Mouse (Mus musculus) liver, adult 2 months (tissue): Measurements from ENCODE around the gene Gck. TPM values are rescaled to one million over a fixed set of nuclear protein-coding genes. Genes with fewer than 3 reads are reported as not detected.

Experiments
- DNase-seq: peaks from one replicate; pipeline ENCODE4 v3.0.0-alpha.2; 2011; ENCODE audit warnings: low read depth, low spot score; ENCODE audit errors: extremely low read depth
- H3K27ac ChIP-seq: fragments of 200-500 bp; replicated peaks from 2 replicates; pipeline ENCODE4 v1.5.1; 2012; ENCODE audit warnings: low read depth, mild to moderate bottlenecking, control low read depth, inconsistent platforms, low read length; ENCODE audit not compliant: insufficient read depth
- H3K27me3 ChIP-seq: fragments of 200-500 bp; 2 replicates; pipeline ENCODE4 v1.6.1; 2012; ENCODE audit warnings: mild to moderate bottlenecking, moderate library complexity, low read length, inconsistent platforms; ENCODE audit not compliant: control insufficient read depth, insufficient read depth
- H3K36me3 ChIP-seq: fragments of 200-500 bp; 2 replicates; pipeline ENCODE4 v1.6.1; 2012; ENCODE audit warnings: low read length, inconsistent platforms; ENCODE audit not compliant: control insufficient read depth, insufficient read depth
- H3K4me1 ChIP-seq: fragments of 200-500 bp; 2 replicates; pipeline ENCODE4 v1.6.1; 2011; ENCODE audit warnings: low read length; ENCODE audit not compliant: control insufficient read depth, insufficient read depth
- H3K4me3 ChIP-seq: fragments of 200-500 bp; 2 replicates; pipeline ENCODE4 v1.5.1; 2011; ENCODE audit warnings: low read depth, mild to moderate bottlenecking, control low read depth, low read length, moderate library complexity; ENCODE audit not compliant: insufficient read depth
- H3K79me2 ChIP-seq: fragments of 200-500 bp; 2 replicates; pipeline ENCODE4 v1.6.1; 2012; ENCODE audit warnings: inconsistent platforms, mild to moderate bottlenecking, low read length, moderate library complexity; ENCODE audit not compliant: control insufficient read depth, insufficient read depth
- H3K9ac ChIP-seq: fragments of 200-500 bp; 2 replicates; pipeline ENCODE4 v1.6.1; 2012; ENCODE audit warnings: low read depth, mild to moderate bottlenecking, control low read depth, inconsistent platforms, low read length
- CTCF ChIP-seq: fragments of 200-500 bp; IDR thresholded peaks from 2 replicates; pipeline ENCODE4 v1.5.1; 2011; ENCODE audit warnings: low read depth, low read length, control low read depth
- POLR2A ChIP-seq: fragments of 200-500 bp; IDR thresholded peaks from 2 replicates; pipeline ENCODE4 v1.6.1; 2011; ENCODE audit warnings: low read length, control low read depth; ENCODE audit not compliant: insufficient read depth; ENCODE audit errors: extremely low read depth
- WGBS: fragments of 180-500 bp; shearing (Covaris S2); methylation state at CpG from one replicate; pipeline ENCODE4 v1.1.7; 2018; 5-methylcytosine and 5-hydroxymethylcytosine counted together
- polyA plus RNA-seq: library from polyadenylated mRNA; depleted of rRNA; stranded (reverse); fragments of >200 nt; gene quantifications from 2 replicates; pipeline ENCODE4 v1.2.3, GENCODE M21; 2012
- total RNA-seq: library from RNA; depleted of rRNA; stranded (reverse); fragments of >200 nt; gene quantifications from 2 replicates; pipeline ENCODE4 v1.2.3, GENCODE M21; 2014

The Gck gene
- total and polyA plus RNA-seq, 2 experiments: 69.5 to 112 TPM

GRCm38 (mm10) chr11:5914940-5915339 lies 34.9 kb downstream of the Gck start:
- TF ChIP-seq CTCF (no peak), POLR2A (peak; percentile 93)
- Histone ChIP-seq H3K4me1 (peaks cover 42% of the 10 kb centered on the region), H3K36me3 (peaks cover 11% of the 10 kb centered on the region; the same call in 1 of the 2 replicates), H3K4me3 (peak overlapping the region; percentile 58), H3K27me3 (no peaks in the 10 kb centered on the region), H3K9ac (peak overlapping the region; percentile 81), H3K79me2 (peaks cover 24% of the 10 kb centered on the region; the same call in 1 of the 2 replicates), H3K27ac (peak overlapping the region; percentile 97)
- WGBS: 14% methylated on average over 5 of the region's 5 CpGs
- peak; percentile 98 for DNase-seq

GRCm38 (mm10) chr11:5913936-5914335 lies 35.9 kb downstream of the Gck start:
- Histone ChIP-seq H3K4me1 (peaks cover 42% of the 10 kb centered on the region), H3K79me2 (peaks cover 24% of the 10 kb centered on the region; the same call in 1 of the 2 replicates), H3K4me3 (peak overlapping the region; percentile 58), H3K9ac (peak overlapping the region; percentile 81), H3K27me3 (no peaks in the 10 kb centered on the region), H3K27ac (peak overlapping the region; percentile 93), H3K36me3 (peaks cover 14% of the 10 kb centered on the region; the same call in 1 of the 2 replicates)
- DNase-seq: peak; percentile 35
- TF ChIP-seq POLR2A (no peak), CTCF (no peak)
- 51% methylated on average over 4 of the region's 4 CpGs for WGBS

GRCm38 (mm10) chr11:5913256-5913655 lies 36.6 kb downstream of the Gck start:
- Histone ChIP-seq H3K27ac (peak overlapping the region; percentile 93), H3K36me3 (peaks cover 21% of the 10 kb centered on the region; the same call in 1 of the 2 replicates), H3K4me3 (peak overlapping the region; percentile 58), H3K27me3 (no peaks in the 10 kb centered on the region), H3K79me2 (peaks cover 20% of the 10 kb centered on the region; the same call in 1 of the 2 replicates), H3K9ac (peak overlapping the region; percentile 81), H3K4me1 (peaks cover 35% of the 10 kb centered on the region)
- WGBS: 17% methylated on average over 8 of the region's 8 CpGs
- peak; percentile 75 for DNase-seq
- TF ChIP-seq POLR2A: no peak
- TF ChIP-seq CTCF: no peak

GRCm38 (mm10) chr11:5912635-5913034 lies 37.2 kb downstream of the Gck start:
- Histone ChIP-seq H3K4me3 (peak overlapping the region; percentile 58), H3K27ac (peak overlapping the region; percentile 93; the same call in 1 of the 2 replicates), H3K27me3 (no peaks in the 10 kb centered on the region), H3K4me1 (peaks cover 31% of the 10 kb centered on the region), H3K36me3 (peaks cover 26% of the 10 kb centered on the region; the same call in 1 of the 2 replicates), H3K79me2 (peaks cover 20% of the 10 kb centered on the region; the same call in 1 of the 2 replicates), H3K9ac (peak overlapping the region; percentile 81)
- peak; percentile 65 for DNase-seq
- peak; percentile 82 for TF ChIP-seq CTCF
- TF ChIP-seq POLR2A: no peak
- 15% methylated on average over 5 of the region's 5 CpGs for WGBS

- DNase-seq: no peak
- Histone ChIP-seq H3K4me1 (peaks cover 16% of the 10 kb centered on the region), H3K4me3 (no peak overlapping the region), H3K79me2 (0 out of 2 replicates have a peak, but pooled peaks cover 4% of the 10 kb centered on the region), H3K36me3 (peaks cover 49% of the 10 kb centered on the region), H3K9ac (no peak overlapping the region), H3K27ac (no peak overlapping the region), H3K27me3 (no peaks in the 10 kb centered on the region)
- WGBS: 55% methylated on average over 4 of the region's 4 CpGs
- no peak for TF ChIP-seq CTCF
- TF ChIP-seq POLR2A: no peak
Measured at GRCm38 (mm10) chr11:5908642-5909041, 41.2 kb downstream of the Gck start.

- H3K4me1 ChIP-seq: 0 out of 2 replicates have a peak, but pooled peaks cover 5% of the 10 kb centered on the region
- H3K27me3 ChIP-seq: no peaks in the 10 kb centered on the region
- WGBS: 74% methylated on average over 5 of the region's 5 CpGs
- DNase-seq: no peak
- no peak overlapping the region for H3K4me3 ChIP-seq
- no peak for TF ChIP-seq POLR2A
- no peak for TF ChIP-seq CTCF
- H3K27ac ChIP-seq: no peak overlapping the region
- no peak overlapping the region for H3K9ac ChIP-seq
- peaks cover 52% of the 10 kb centered on the region for H3K36me3 ChIP-seq
- no peaks in the 10 kb centered on the region for H3K79me2 ChIP-seq
Measured at GRCm38 (mm10) chr11:5907096-5907495, 42.8 kb downstream of the Gck start.
